Mouse (Mus musculus): ENCODE results near the gene Wnt5a.

Wnt5a gene

GRCm38 (mm10) chr14:28508288-28509258 is 4.0 kb downstream of the Wnt5a start:
- ATAC-seq (ENCODE audit: insufficient number of reproducible peaks, low FRiP score, low TSS enrichment) = no peak

- no peak for ATAC-seq (ENCODE audit: insufficient number of reproducible peaks, low FRiP score, low TSS enrichment)
Observed at GRCm38 (mm10) chr14:28509441-28510340, 5.1 kb downstream of the Wnt5a start.

GRCm38 (mm10) chr14:28510341-28511028 is 5.9 kb downstream of the Wnt5a start:
- ATAC-seq (ENCODE audit: insufficient number of reproducible peaks, low FRiP score, low TSS enrichment) = no peak

- no peak for ATAC-seq (ENCODE audit: insufficient number of reproducible peaks, low FRiP score, low TSS enrichment)
Observed at GRCm38 (mm10) chr14:28511029-28511651, 6.6 kb downstream of the Wnt5a start.

GRCm38 (mm10) chr14:28512805-28513590 is 8.4 kb downstream of the Wnt5a start:
- ATAC-seq (ENCODE audit: insufficient number of reproducible peaks, low FRiP score, low TSS enrichment) = no peak

GRCm38 (mm10) chr14:28514171-28514570 is 9.6 kb downstream of the Wnt5a start:
- ATAC-seq (ENCODE audit: insufficient number of reproducible peaks, low FRiP score, low TSS enrichment) = no peak

GRCm38 (mm10) chr14:28515331-28515730 is 10.8 kb downstream of the Wnt5a start:
- ATAC-seq (ENCODE audit: insufficient number of reproducible peaks, low FRiP score, low TSS enrichment) = no peak

GRCm38 (mm10) chr14:28517631-28518560 is 13.3 kb downstream of the Wnt5a start:
- ATAC-seq (ENCODE audit: insufficient number of reproducible peaks, low FRiP score, low TSS enrichment) = no peak

- no peak for ATAC-seq (ENCODE audit: insufficient number of reproducible peaks, low FRiP score, low TSS enrichment)
Observed at GRCm38 (mm10) chr14:28521106-28521505, 16.6 kb downstream of the Wnt5a start.

- no peak for ATAC-seq (ENCODE audit: insufficient number of reproducible peaks, low FRiP score, low TSS enrichment)
Observed at GRCm38 (mm10) chr14:28522611-28523010, 18.1 kb downstream of the Wnt5a start.

GRCm38 (mm10) chr14:28525566-28525965 is 21.0 kb downstream of the Wnt5a start:
- ATAC-seq (ENCODE audit: insufficient number of reproducible peaks, low FRiP score, low TSS enrichment) = no peak

GRCm38 (mm10) chr14:28528151-28528685 is 23.7 kb downstream of the Wnt5a start:
- no peak for ATAC-seq (ENCODE audit: insufficient number of reproducible peaks, low FRiP score, low TSS enrichment)

- ATAC-seq (ENCODE audit: insufficient number of reproducible peaks, low FRiP score, low TSS enrichment) = no peak
Observed at GRCm38 (mm10) chr14:28531531-28531930, 27.0 kb downstream of the Wnt5a start.

GRCm38 (mm10) chr14:28532943-28533342 is 28.4 kb downstream of the Wnt5a start:
- no peak for ATAC-seq (ENCODE audit: insufficient number of reproducible peaks, low FRiP score, low TSS enrichment)

GRCm38 (mm10) chr14:28533876-28534275 is 29.3 kb downstream of the Wnt5a start:
- ATAC-seq (ENCODE audit: insufficient number of reproducible peaks, low FRiP score, low TSS enrichment) = no peak

- peak; percentile 53; the same call in 1 of the 2 replicates for ATAC-seq (ENCODE audit: insufficient number of reproducible peaks, low FRiP score, low TSS enrichment)
Observed at GRCm38 (mm10) chr14:28535814-28536213, 31.3 kb downstream of the Wnt5a start.

GRCm38 (mm10) chr14:28539577-28539976 is 35.0 kb downstream of the Wnt5a start:
- no peak for ATAC-seq (ENCODE audit: insufficient number of reproducible peaks, low FRiP score, low TSS enrichment)
